Mouse (Mus musculus) midbrain, postnatal 0 days (tissue): Measurements from ENCODE around the gene Dph1. TPM values are rescaled to one million over a fixed set of nuclear protein-coding genes. Genes with fewer than 3 reads are reported as not detected.

Source experiments
- ATAC-seq: fragments of 200-750 bp; cut with Nextera tagmentation; 2 replicates; pipeline ENCODE4 v1.8.0; 2017; ENCODE audit warnings: moderate number of reproducible peaks, mild to moderate bottlenecking, moderate TSS enrichment, moderate library complexity; ENCODE audit not compliant: low FRiP score
- DNase-seq: peaks from one replicate; pipeline ENCODE4 v3.0.0-alpha.2; 2015; ENCODE audit warnings: low spot score
- H3K27ac ChIP-seq: fragments of 300-500 bp; sonication (generic); 2 replicates; pipeline ENCODE4 v1.5.1; 2014; ENCODE audit warnings: low read depth, mild to moderate bottlenecking, low read length, mixed read lengths
- H3K27me3 ChIP-seq: fragments of 300-500 bp; sonication (generic); 2 replicates; pipeline ENCODE4 v1.6.1; 2014; ENCODE audit warnings: low read length, control low read depth, mixed read lengths; ENCODE audit not compliant: insufficient read depth
- H3K36me3 ChIP-seq: fragments of 300-500 bp; sonication (generic); 2 replicates; pipeline ENCODE4 v1.6.1; 2014; ENCODE audit warnings: low read length, control low read depth, mixed read lengths; ENCODE audit not compliant: insufficient read depth
- H3K4me1 ChIP-seq: fragments of 300-500 bp; sonication (generic); 2 replicates; pipeline ENCODE4 v1.6.1; 2014; ENCODE audit warnings: mild to moderate bottlenecking, control low read depth, antibody characterized with exemption, low read length, mixed read lengths; ENCODE audit not compliant: insufficient read depth
- H3K4me2 ChIP-seq: fragments of 300-500 bp; sonication (generic); 2 replicates; pipeline ENCODE4 v1.6.1; 2014; ENCODE audit warnings: low read depth, mild to moderate bottlenecking, low read length, mixed read lengths; ENCODE audit not compliant: poor library complexity, severe bottlenecking
- H3K4me3 ChIP-seq: fragments of 300-500 bp; sonication (generic); 2 replicates; pipeline ENCODE4 v1.5.1; 2014; ENCODE audit warnings: low read depth, mild to moderate bottlenecking, low read length, moderate library complexity
- H3K9ac ChIP-seq: fragments of 300-500 bp; sonication (generic); replicated peaks from 2 replicates; pipeline ENCODE4 v1.6.1; 2014; ENCODE audit warnings: mild to moderate bottlenecking, low read length, moderate library complexity, mixed read lengths; ENCODE audit not compliant: poor library complexity, severe bottlenecking
- H3K9me3 ChIP-seq: fragments of 300-500 bp; sonication (generic); 2 replicates; pipeline ENCODE4 v1.6.1; 2016; ENCODE audit warnings: low read length, control low read depth
- CTCF ChIP-seq: IDR thresholded peaks from 2 replicates; pipeline ENCODE4 v1.5.1; 2016; ENCODE audit warnings: antibody characterized with exemption, mild to moderate bottlenecking
- WGBS: fragments of 180-500 bp; shearing (Covaris S2); extraction: QIAGEN DNeasy Blood & Tissue Kit; methylation state at CpG from one replicate; pipeline ENCODE4 v1.1.7; 2014; 5-methylcytosine and 5-hydroxymethylcytosine counted together
- polyA plus RNA-seq: library from polyadenylated mRNA; unstranded; fragments of >200 nt; fragmentation: Nextera tagmentation; extraction: Ambion mirVana; gene quantifications from 2 replicates; pipeline ENCODE4 v1.2.1, GENCODE M21; 2015
- total RNA-seq: library from RNA; depleted of rRNA; stranded (reverse); fragments of >200 nt; gene quantifications from 2 replicates; pipeline ENCODE4 v1.2.3, GENCODE M21; 2014

Dph1 gene
- total and polyA plus RNA-seq, 2 experiments from 2014 or later, result 10.8 to 17.4 TPM

DNA sequence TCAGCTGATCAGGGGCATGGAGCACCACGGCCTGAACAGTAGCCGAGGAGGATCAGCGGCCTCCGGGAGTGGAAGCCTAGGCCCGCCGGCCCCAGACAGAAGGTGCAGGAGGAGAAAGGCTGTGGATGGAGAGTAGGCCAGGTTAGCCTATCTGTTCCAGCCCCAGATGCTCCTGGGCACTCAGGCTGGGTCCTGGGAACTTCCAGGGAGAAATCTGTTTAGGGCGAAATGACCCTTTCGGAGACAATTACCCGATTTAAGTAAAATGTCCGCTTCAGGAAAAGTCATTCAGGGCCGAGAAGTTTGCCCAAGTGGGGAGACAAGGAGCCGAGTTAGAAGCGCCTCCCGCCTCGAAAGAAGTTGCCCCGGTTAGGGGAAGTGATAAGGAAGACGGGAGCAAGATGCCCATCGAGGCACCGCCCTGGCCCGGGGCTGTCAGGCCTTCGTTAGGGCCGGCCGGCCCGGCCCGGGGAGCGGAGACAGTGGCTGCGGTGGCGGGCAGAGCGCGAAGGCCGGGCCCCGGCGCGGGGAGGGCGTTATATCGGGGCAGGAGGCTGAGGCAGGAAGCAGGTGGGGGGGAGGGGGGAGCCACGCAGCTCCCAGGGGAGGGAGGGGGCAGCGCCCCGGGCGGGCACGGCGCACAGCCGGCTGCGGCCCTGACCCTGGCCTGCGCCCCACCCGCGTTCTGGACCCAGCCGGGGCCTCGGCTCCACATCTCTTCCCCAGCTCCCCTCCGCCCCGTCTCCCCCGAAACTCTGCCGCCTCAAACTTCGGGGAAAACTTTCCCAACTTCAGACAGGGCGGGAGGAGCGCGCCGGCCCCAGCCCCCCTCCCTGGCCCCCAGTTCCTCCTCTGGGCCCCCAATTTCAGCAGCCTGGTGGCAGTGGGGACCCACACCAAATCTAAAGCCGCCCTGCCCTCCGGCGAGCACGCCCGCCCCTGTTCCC lies 23.1 kb downstream of the Dph1 start:
- Histone ChIP-seq H3K27ac (no peak overlapping the region), H3K9ac (0 out of 2 replicates have a peak overlapping the region, but pooled peaks have one; percentile 34), H3K27me3 (peaks cover 51% of the 10 kb centered on the region), H3K4me2 (peak overlapping the region; percentile 84), H3K9me3 (no peaks in the 10 kb centered on the region), H3K4me1 (peaks cover 9% of the 10 kb centered on the region; the same call in 1 of the 2 replicates), H3K36me3 (peaks cover 7% of the 10 kb centered on the region), H3K4me3 (peak overlapping the region; percentile 38)
- no peak for TF ChIP-seq CTCF
- DNase-seq (no peak), ATAC-seq (no peak)
- 10% methylated on average over 40 of the region's 63 CpGs for WGBS

DNA sequence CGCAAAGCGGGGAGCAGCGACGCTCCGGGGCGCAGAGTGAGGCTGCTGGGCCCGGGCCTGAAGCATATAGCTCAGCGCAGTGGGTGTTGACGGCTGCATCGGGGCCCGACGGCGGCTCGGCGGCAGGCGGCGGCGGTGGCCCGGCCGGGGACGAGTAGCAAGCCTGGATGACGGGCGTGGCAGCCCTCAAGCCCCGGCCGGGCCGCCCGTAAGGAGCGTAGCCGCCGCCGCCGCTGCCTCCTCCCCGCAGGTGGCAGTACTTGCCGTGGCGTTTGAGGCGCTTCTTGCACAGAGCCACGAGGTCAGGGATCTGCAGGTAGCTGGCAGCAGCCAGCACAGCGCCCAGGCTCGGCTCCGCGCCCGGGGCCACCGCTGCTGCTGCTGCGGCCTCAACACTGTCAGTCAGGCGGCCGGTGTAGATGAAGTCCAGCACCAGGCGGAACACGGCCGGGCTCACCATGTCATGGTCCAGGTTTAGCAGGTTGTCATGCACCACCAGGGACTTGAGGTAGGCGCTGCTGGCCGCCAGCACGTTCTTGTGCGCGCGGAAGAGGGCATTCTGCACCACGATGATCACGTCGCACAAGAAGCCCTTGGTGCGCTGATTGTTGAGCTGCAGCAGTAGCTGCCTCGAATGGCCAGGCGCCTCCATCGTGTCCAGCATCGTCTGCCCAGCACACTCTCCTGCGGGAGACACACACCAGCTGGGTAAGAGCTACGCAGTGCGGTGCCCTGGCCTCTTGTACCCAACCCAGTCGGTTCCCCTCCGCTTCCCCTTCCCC lies 24.0 kb downstream of the Dph1 start:
- Histone ChIP-seq H3K9ac (no peak overlapping the region), H3K27me3 (peaks cover 54% of the 10 kb centered on the region), H3K4me1 (peaks cover 9% of the 10 kb centered on the region; the same call in 1 of the 2 replicates), H3K36me3 (peaks cover 15% of the 10 kb centered on the region), H3K4me2 (peak overlapping the region; percentile 84), H3K27ac (no peak overlapping the region), H3K9me3 (no peaks in the 10 kb centered on the region), H3K4me3 (peak overlapping the region; percentile 38)
- ATAC-seq, result no peak
- WGBS, result 9% methylated on average over 56 of the region's 68 CpGs
- DNase-seq, result no peak
- no peak for TF ChIP-seq CTCF

DNA sequence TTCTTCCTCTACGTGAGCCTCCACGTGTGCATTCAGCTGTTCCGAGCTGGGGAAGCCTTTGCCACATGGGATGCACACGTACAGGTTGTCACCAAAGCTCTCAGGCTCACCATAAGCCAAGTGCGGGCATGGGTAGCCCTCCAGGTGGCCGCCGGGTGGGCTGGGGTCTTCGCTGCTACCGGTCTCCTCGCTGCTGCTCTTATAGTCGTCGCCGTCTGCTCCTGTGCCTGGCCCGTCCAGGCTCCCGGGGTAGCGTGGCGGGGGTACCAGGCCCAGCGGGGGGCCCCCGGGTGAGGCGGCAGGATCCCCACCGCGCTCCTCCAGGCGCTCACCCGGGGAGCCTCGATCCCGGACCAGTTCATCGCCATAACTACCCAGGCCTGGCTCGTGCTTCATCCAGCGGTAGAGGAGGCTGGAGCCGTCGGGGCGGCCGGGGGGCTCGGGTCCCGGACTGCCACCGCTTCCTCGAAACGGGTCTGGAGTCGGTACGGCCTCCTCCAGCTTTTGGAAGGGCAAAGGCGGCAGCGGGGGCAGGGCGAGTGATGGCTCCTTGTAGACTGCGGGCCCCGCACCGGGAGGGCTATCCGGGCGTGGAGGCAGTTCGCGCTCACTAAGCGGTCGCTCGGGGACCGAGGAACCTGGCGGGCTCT lies 24.7 kb downstream of the Dph1 start:
- Histone ChIP-seq H3K9me3 (no peaks in the 10 kb centered on the region), H3K4me2 (peak overlapping the region; percentile 84), H3K27ac (no peak overlapping the region), H3K27me3 (peaks cover 54% of the 10 kb centered on the region), H3K4me1 (peaks cover 9% of the 10 kb centered on the region; the same call in 1 of the 2 replicates), H3K36me3 (peaks cover 20% of the 10 kb centered on the region), H3K4me3 (peak overlapping the region; percentile 25), H3K9ac (peak overlapping the region; percentile 46; the same call in 1 of the 2 replicates)
- DNase-seq (no peak), ATAC-seq (no peak)
- 6% methylated on average over 54 of the region's 55 CpGs for WGBS
- no peak for TF ChIP-seq CTCF

DNA sequence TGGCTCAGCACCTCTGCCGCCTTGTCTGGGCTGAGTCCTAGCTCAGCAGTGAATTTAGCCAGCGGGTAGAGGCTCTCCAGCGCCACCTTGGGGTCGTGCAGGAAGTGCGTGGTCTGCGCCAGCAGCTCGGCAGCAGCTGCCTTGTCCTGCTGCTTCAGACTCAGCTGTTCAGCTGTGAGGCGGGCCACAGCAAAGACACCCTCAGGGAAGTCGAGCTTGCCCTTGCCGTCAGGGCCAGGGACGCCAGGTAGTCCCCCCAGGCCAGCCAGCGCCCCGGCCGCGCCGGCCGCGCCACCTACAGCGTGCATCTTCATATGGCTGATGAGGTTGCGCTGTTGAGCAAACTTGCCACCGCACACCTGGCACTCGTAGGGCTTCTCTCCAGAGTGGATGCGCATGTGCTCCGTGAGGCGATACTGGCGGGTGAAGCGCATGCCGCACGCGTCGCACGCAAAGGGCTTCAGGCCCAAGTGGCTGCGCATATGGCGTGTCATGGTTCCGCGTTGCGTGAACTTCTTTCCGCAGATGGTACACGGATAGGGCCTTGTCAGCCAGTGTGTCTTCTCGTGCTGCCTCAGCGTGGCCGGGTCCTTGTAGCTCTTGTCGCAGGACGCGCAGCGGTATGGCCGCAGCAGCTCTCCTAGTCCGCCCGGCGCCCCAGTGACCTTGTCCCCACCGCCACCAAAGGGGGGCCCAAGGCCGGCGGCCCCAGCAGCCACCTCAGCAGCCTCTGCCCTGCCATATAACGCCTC lies 25.4 kb downstream of the Dph1 start:
- Histone ChIP-seq H3K4me2 (peak overlapping the region; percentile 84), H3K4me1 (peaks cover 6% of the 10 kb centered on the region; the same call in 1 of the 2 replicates), H3K27ac (no peak overlapping the region), H3K27me3 (peaks cover 54% of the 10 kb centered on the region), H3K4me3 (peak overlapping the region; percentile 25), H3K9ac (peak overlapping the region; percentile 46; the same call in 1 of the 2 replicates), H3K9me3 (no peaks in the 10 kb centered on the region), H3K36me3 (peaks cover 22% of the 10 kb centered on the region)
- TF ChIP-seq CTCF, result peak; percentile 69
- DNase-seq, result peak; percentile 54
- WGBS, result 6% methylated on average over 54 of the region's 54 CpGs
- ATAC-seq, result no peak

DNA sequence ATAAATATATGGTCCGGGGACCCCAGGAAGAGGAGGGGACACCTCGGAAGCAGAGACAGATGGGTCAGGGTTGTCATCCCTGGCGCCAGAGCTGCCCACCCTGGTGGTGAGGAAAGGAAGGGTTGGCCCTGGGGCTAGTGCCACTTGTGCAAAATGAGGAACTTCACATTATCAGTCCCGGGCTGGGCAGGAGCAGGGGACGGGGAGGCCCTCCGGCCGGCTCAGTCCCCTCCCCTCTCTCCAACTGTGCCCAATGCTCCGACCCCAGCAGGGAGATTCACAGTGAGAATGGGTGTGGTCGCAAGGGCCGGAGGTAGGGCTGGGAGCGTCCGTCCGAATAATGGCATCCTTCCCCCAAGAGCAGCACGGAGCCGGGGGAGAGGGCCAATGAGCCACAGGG lies 26.3 kb downstream of the Dph1 start:
- H3K36me3 ChIP-seq, result peaks cover 22% of the 10 kb centered on the region
- TF ChIP-seq CTCF, result peak; percentile 30; the same call in 1 of the 2 replicates
- WGBS, result 24% methylated on average over 14 of the region's 15 CpGs
- no peak overlapping the region for H3K27ac ChIP-seq
- DNase-seq (no peak), ATAC-seq (no peak)
- no peak overlapping the region; the same call in 1 of the 2 replicates for H3K4me2 ChIP-seq
- H3K9me3 ChIP-seq, result no peaks in the 10 kb centered on the region
- H3K27me3 ChIP-seq, result peaks cover 54% of the 10 kb centered on the region
- H3K9ac ChIP-seq, result no peak overlapping the region
- H3K4me1 ChIP-seq, result peaks cover 4% of the 10 kb centered on the region; the same call in 1 of the 2 replicates
- peak overlapping the region; percentile 25; the same call in 1 of the 2 replicates for H3K4me3 ChIP-seq
